Mouse (Mus musculus) midbrain, embryonic 13.5 days (tissue): ENCODE measurements around the gene Dkk3. TPM values are rescaled to one million over a fixed set of nuclear protein-coding genes. Genes with fewer than 3 reads are reported as not detected.
A peak's percentile ranks its signal among the peaks of the same experiment; 100 is the strongest.
"Not testable (repeated sequence)": the region's sequence is repeated elsewhere in the genome, so short reads cannot be mapped to it uniquely, and the experiment has no call there.

Experiments used
- ATAC-seq: fragments of 200-750 bp; cut with Nextera tagmentation; 2 replicates; pipeline ENCODE4 v1.8.0; 2017; ENCODE audit warnings: mild to moderate bottlenecking, moderate TSS enrichment, moderate library complexity
- H3K27ac ChIP-seq: fragments of 300-500 bp; sonication (generic); 2 replicates; pipeline ENCODE4 v1.5.1; 2015; ENCODE audit warnings: inconsistent platforms, mild to moderate bottlenecking, moderate library complexity
- H3K27me3 ChIP-seq: fragments of 300-500 bp; sonication (generic); 2 replicates; pipeline ENCODE4 v1.6.1; 2015; ENCODE audit warnings: mild to moderate bottlenecking, inconsistent platforms
- H3K36me3 ChIP-seq: fragments of 300-500 bp; sonication (generic); 2 replicates; pipeline ENCODE4 v1.6.1; 2015; ENCODE audit warnings: mild to moderate bottlenecking, inconsistent platforms
- H3K4me1 ChIP-seq: fragments of 300-500 bp; sonication (generic); replicated peaks from 2 replicates; pipeline ENCODE4 v1.6.1; 2015; ENCODE audit warnings: inconsistent platforms
- H3K4me2 ChIP-seq: fragments of 300-500 bp; sonication (generic); replicated peaks from 2 replicates; pipeline ENCODE4 v1.6.1; 2015; ENCODE audit warnings: moderate library complexity, mild to moderate bottlenecking, inconsistent platforms
- H3K4me3 ChIP-seq: fragments of 300-500 bp; sonication (generic); replicated peaks from 2 replicates; pipeline ENCODE4 v1.5.1; 2015; ENCODE audit warnings: mild to moderate bottlenecking, inconsistent platforms
- H3K9ac ChIP-seq: fragments of 300-500 bp; sonication (generic); replicated peaks from 2 replicates; pipeline ENCODE4 v1.6.1; 2015; ENCODE audit warnings: mild to moderate bottlenecking, inconsistent platforms
- H3K9me3 ChIP-seq: fragments of 300-500 bp; sonication (generic); 2 replicates; pipeline ENCODE4 v1.6.1; 2016; ENCODE audit warnings: mild to moderate bottlenecking, inconsistent platforms
- WGBS: fragments of 180-500 bp; shearing (Covaris S2); methylation state at CpG from one replicate; pipeline ENCODE4 v1.1.7; 2015; 5-methylcytosine and 5-hydroxymethylcytosine counted together
- polyA plus RNA-seq: library from polyadenylated mRNA; unstranded; fragments of >200 nt; fragmentation: Nextera tagmentation; extraction: Ambion mirVana; gene quantifications from 2 replicates; pipeline ENCODE4 v1.2.1, GENCODE M21; 2015

Dkk3 gene
- polyA plus RNA-seq, 1 experiment from 2014 or later, result 19.8 TPM

GRCm38 (mm10) chr7:112100887-112101286, 58.0 kb downstream of the Dkk3 start:
- H3K27me3 ChIP-seq, result no peaks in the 10 kb centered on the region
- no peak overlapping the region for H3K4me3 ChIP-seq
- no peaks in the 10 kb centered on the region for H3K9me3 ChIP-seq
- H3K9ac ChIP-seq, result no peak overlapping the region
- H3K36me3 ChIP-seq, result peaks cover 76% of the 10 kb centered on the region
- H3K27ac ChIP-seq, result no peak overlapping the region
- no peaks in the 10 kb centered on the region for H3K4me1 ChIP-seq
- H3K4me2 ChIP-seq, result no peak overlapping the region
- WGBS, result 94% methylated on average over 2 of the region's 2 CpGs
- ATAC-seq, result no peak

GRCm38 (mm10) chr7:112094923-112095322, 63.9 kb downstream of the Dkk3 start:
- not testable (repeated sequence) for H3K9me3 ChIP-seq, ATAC-seq
- H3K36me3 ChIP-seq, result peaks cover 85% of the 10 kb centered on the region

GRCm38 (mm10) chr7:112086186-112086585, 72.7 kb downstream of the Dkk3 start:
- ATAC-seq, result no peak
- Histone ChIP-seq H3K9me3 (no peaks in the 10 kb centered on the region), H3K27ac (no peak overlapping the region), H3K27me3 (no peaks in the 10 kb centered on the region), H3K4me1 (no peaks in the 10 kb centered on the region), H3K9ac (no peak overlapping the region), H3K4me3 (no peak overlapping the region), H3K36me3 (peaks cover 61% of the 10 kb centered on the region), H3K4me2 (no peak overlapping the region)
- WGBS, result 97% methylated on average over 2 of the region's 2 CpGs

More at GRCm38 (mm10) chr7:112094923-112095322, 63.9 kb downstream of the Dkk3 start:
- 96% methylated on average over 4 of the region's 4 CpGs for WGBS
- not testable (repeated sequence) for H3K9ac ChIP-seq, H3K4me1 ChIP-seq, H3K27me3 ChIP-seq, H3K4me3 ChIP-seq, H3K27ac ChIP-seq, H3K4me2 ChIP-seq

GRCm38 (mm10) chr7:112085062-112085461, 73.8 kb downstream of the Dkk3 start:
- Histone ChIP-seq H3K4me2 (no peak overlapping the region), H3K9me3 (no peaks in the 10 kb centered on the region), H3K27ac (no peak overlapping the region), H3K36me3 (peaks cover 57% of the 10 kb centered on the region), H3K27me3 (no peaks in the 10 kb centered on the region), H3K9ac (no peak overlapping the region), H3K4me3 (no peak overlapping the region), H3K4me1 (no peaks in the 10 kb centered on the region)
- 0 out of 2 replicates have a peak, but pooled peaks have one; percentile 37 for ATAC-seq
- WGBS, result 42% methylated on average over 4 of the region's 4 CpGs

GRCm38 (mm10) chr7:112084222-112084621, 74.6 kb downstream of the Dkk3 start:
- WGBS, result 91% methylated on average over 2 of the region's 2 CpGs
- Histone ChIP-seq H3K27me3 (no peaks in the 10 kb centered on the region), H3K4me1 (no peaks in the 10 kb centered on the region), H3K9me3 (no peaks in the 10 kb centered on the region), H3K4me2 (no peak overlapping the region), H3K27ac (no peak overlapping the region), H3K36me3 (peaks cover 53% of the 10 kb centered on the region), H3K9ac (no peak overlapping the region), H3K4me3 (no peak overlapping the region)
- no peak for ATAC-seq

- Histone ChIP-seq H3K36me3 (peaks cover 56% of the 10 kb centered on the region), H3K4me3 (no peak overlapping the region)
Measured at GRCm38 (mm10) chr7:112082636-112083035, 76.2 kb downstream of the Dkk3 start.

GRCm38 (mm10) chr7:112074868-112075267, 84.0 kb downstream of the Dkk3 start:
- no peak for ATAC-seq
- Histone ChIP-seq H3K4me3 (no peak overlapping the region), H3K9ac (no peak overlapping the region), H3K27ac (no peak overlapping the region), H3K27me3 (no peaks in the 10 kb centered on the region), H3K36me3 (peaks cover 44% of the 10 kb centered on the region), H3K4me2 (no peak overlapping the region), H3K9me3 (no peaks in the 10 kb centered on the region), H3K4me1 (no peaks in the 10 kb centered on the region)
- 91% methylated on average over 5 of the region's 5 CpGs for WGBS

More at GRCm38 (mm10) chr7:112082636-112083035, 76.2 kb downstream of the Dkk3 start:
- no peak overlapping the region for H3K27ac ChIP-seq
- no peak for ATAC-seq
- H3K9ac ChIP-seq, result no peak overlapping the region
- no peak overlapping the region for H3K4me2 ChIP-seq
- H3K4me1 ChIP-seq, result no peaks in the 10 kb centered on the region
- no peaks in the 10 kb centered on the region for H3K9me3 ChIP-seq
- no peaks in the 10 kb centered on the region for H3K27me3 ChIP-seq
- 90% methylated on average over 1 of the region's 1 CpGs for WGBS

Other genes with a start within 250 kb of the Dkk3 start
- 87.2 and 90.3 TPM in 2 replicates for gene Usp47, start 135.6 kb downstream of the Dkk3 start, polyA plus RNA-seq
- gene Mical2, start 66.8 kb upstream of the Dkk3 start, polyA plus RNA-seq, result 1.5 TPM in 2 replicates